Mouse (Mus musculus) gastrocnemius, adult 2 months (tissue): ENCODE measurements around the gene Tmbim7. TPM values are rescaled to one million over a fixed set of nuclear protein-coding genes. Genes with fewer than 3 reads are reported as not detected.

ENCODE experiments used
- DNase-seq: peaks from one replicate; pipeline ENCODE4 v3.0.0; 2022
- H3K27ac ChIP-seq: fragments of 200-600 bp; 2 replicates; pipeline ENCODE4 v1.8.1; 2022; ENCODE audit warnings: mild to moderate bottlenecking
- H3K4me3 ChIP-seq: fragments of 200-600 bp; 2 replicates; pipeline ENCODE4 v1.8.1; 2022; ENCODE audit warnings: mild to moderate bottlenecking, moderate library complexity
- CTCF ChIP-seq: fragments of 200-600 bp; IDR thresholded peaks from 2 replicates; pipeline ENCODE4 v1.8.1; 2022; ENCODE audit warnings: antibody characterized with exemption, mild to moderate bottlenecking, moderate library complexity
- intact Hi-C: fragments of 180-260 bp; cut with DNase I; formaldehyde crosslinking; loops from one replicate; pipeline ENCODE4 v1.15.1; 2025
- microRNA-seq: library from miRNA; unstranded; fragments of <30 nt; microRNA quantifications from one replicate; pipeline ENCODE4 v1.2.0, GENCODE M21; 2021
- total RNA-seq, 2 experiments: library from RNA; stranded (reverse); gene quantifications; 2 replicates each; pipeline ENCODE4 v1.2.3; 2021

The Tmbim7 gene
- total RNA-seq, 2 experiments from 2014 or later, result not detected

GRCm38 (mm10) chr5:3691283-3691682 is 40.3 kb downstream of the Tmbim7 start:
- H3K27ac ChIP-seq, result no peak overlapping the region
- no peak overlapping the region for H3K4me3 ChIP-seq
- no peak for TF ChIP-seq CTCF
- intact Hi-C loops, result no loop called here
- DNase-seq, result no peak

GRCm38 (mm10) chr5:3692956-3693355 is 42.0 kb downstream of the Tmbim7 start:
- no peak for TF ChIP-seq CTCF
- no peak for DNase-seq
- H3K4me3 ChIP-seq, result no peak overlapping the region
- H3K27ac ChIP-seq, result no peak overlapping the region
- intact Hi-C loops, result no loop called here

GRCm38 (mm10) chr5:3695191-3695590 is 44.2 kb downstream of the Tmbim7 start:
- TF ChIP-seq CTCF, result no peak
- Histone ChIP-seq H3K4me3 (no peak overlapping the region), H3K27ac (no peak overlapping the region)
- intact Hi-C loops, result no loop called here
- no peak for DNase-seq

- intact Hi-C loops, result no loop called here
- no peak for TF ChIP-seq CTCF
- no peak overlapping the region for H3K27ac ChIP-seq
- no peak for DNase-seq
- H3K4me3 ChIP-seq, result no peak overlapping the region
Measured at GRCm38 (mm10) chr5:3696031-3696430, 45.0 kb downstream of the Tmbim7 start.

- intact Hi-C loops, result no loop called here
- no peak for DNase-seq
- Histone ChIP-seq H3K4me3 (no peak overlapping the region), H3K27ac (no peak overlapping the region)
- no peak for TF ChIP-seq CTCF
Measured at GRCm38 (mm10) chr5:3700025-3700424, 49.0 kb downstream of the Tmbim7 start.

DNA sequence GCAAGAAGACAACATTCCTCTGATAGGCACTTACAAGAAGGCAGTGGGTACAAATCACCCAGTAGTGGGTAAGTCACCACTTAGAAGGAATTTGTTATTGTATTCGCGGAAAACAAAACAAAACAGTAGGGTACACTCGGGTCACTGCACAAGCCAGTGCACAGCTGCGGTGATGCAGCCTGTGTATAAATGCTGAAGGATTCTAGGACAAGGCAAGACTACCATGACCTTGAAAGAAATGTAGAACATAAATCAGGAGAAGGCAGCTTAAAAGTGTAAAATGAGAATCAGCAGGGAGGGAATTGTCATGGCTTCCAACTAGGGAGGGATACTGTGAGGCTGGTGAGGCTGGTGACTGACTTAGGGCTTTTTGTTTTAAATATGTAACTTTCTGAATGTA is 51.2 kb downstream of the Tmbim7 start:
- Histone ChIP-seq H3K4me3 (no peak overlapping the region), H3K27ac (no peak overlapping the region)
- TF ChIP-seq CTCF, result no peak
- DNase-seq, result no peak
- intact Hi-C loops, result no loop called here

GRCm38 (mm10) chr5:3715800-3716199 is 64.8 kb downstream of the Tmbim7 start:
- TF ChIP-seq CTCF, result no peak
- Histone ChIP-seq H3K4me3 (no peak overlapping the region), H3K27ac (no peak overlapping the region)
- no peak for DNase-seq
- intact Hi-C loops, result no loop called here

DNA sequence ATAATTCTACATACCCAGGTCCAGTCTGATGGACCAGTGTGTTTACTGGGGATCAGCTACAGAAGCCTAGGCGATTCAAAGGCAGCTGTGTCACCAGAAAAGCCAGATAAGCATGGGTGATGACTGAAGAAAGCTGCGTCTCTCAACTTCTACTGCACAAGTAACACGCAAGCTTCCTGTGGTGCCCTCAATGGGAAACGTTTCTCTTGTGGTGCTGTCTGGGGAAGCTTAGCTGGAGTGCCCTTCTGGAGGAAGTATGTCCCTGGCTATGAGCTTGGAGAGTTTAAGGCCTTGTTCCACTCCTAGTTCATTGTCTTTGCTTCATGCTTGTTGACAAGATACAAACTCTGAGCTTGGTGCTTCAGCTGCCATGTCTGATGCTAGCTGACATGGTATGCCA is 68.4 kb downstream of the Tmbim7 start:
- intact Hi-C loops, result no loop called here
- no peak overlapping the region for H3K4me3 ChIP-seq
- DNase-seq, result no peak
- no peak for TF ChIP-seq CTCF
- no peak overlapping the region for H3K27ac ChIP-seq

- intact Hi-C loops, result no loop called here
- no peak overlapping the region for H3K4me3 ChIP-seq
- no peak overlapping the region for H3K27ac ChIP-seq
- no peak for DNase-seq
- TF ChIP-seq CTCF, result no peak
Measured at GRCm38 (mm10) chr5:3722873-3723272, 71.9 kb downstream of the Tmbim7 start.

DNA sequence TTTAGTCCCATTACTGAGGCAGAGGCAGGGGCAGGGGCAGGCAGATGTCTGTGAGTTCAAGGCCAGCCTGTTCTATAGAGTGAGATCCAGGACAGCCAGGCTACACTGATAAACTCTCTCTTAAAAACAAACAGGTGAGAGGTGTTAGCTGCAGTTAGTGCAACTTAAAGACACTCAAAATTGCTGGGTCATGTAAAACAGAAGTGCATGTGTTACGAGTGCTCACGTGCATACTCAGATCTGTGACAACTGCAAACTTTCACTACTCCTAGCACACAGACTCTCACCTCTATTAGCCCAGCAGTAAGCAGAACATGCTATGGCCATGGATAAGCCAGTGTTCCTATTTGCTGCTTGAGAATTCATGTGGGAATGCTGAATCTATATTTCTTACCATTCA is 72.4 kb downstream of the Tmbim7 start:
- no peak for DNase-seq

DNA sequence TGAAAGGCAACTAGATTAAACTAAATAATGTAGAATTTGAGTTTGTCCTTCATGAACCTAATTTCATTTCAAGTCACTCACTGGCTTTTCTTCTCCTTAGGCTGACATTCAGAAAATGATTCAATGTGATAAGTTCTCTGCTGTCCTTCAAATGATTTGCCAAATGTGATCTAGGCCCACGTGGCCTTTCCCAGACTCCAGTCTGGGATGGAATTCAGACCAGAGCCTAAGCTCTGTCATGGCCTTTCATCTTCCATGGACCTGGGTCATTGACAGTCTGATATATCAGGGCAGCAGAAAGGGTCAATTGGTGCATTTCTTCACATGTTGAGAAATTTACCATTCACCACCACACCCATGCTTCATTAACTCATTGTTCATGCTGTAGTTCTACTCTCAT is 74.5 kb downstream of the Tmbim7 start:
- DNase-seq, result no peak
- Histone ChIP-seq H3K4me3 (no peak overlapping the region), H3K27ac (no peak overlapping the region)
- no peak for TF ChIP-seq CTCF
- intact Hi-C loops, result no loop called here

More for the DNA sequence above, 72.4 kb downstream of the Tmbim7 start:
- H3K27ac ChIP-seq, result no peak overlapping the region
- intact Hi-C loops, result no loop called here
- no peak for TF ChIP-seq CTCF
- H3K4me3 ChIP-seq, result no peak overlapping the region

DNA sequence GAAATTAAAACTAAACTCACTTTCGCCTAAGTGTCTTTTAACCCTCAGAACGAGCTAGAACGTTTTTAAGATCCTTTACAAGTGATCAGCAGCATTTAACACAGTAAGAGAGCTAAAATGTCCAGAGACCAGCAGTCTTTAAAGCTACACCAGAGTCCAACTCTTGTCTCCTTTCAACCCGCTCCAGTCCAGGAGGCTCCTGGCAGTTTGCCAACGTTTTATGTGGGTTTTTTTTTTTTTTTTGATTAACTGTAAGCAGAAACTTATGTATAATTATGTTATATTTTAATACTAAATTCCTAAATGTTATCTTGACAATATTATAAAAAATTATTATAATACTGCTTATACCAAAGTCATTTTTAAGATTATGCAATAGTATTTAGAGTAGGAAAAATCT is 77.8 kb downstream of the Tmbim7 start:
- DNase-seq, result no peak
- no peak for TF ChIP-seq CTCF
- Histone ChIP-seq H3K27ac (no peak overlapping the region), H3K4me3 (no peak overlapping the region)
- intact Hi-C loops, result no loop called here

Small RNA genes within 50 kb of the gene (microRNA-seq; reads per million reads assigned to microRNA genes)
- not detected for gene Gm22926
- not detected for gene Gm26238

Other genes starting within 250 kb of the Tmbim7 start
- gene Fam133b, start 107.3 kb upstream of the Tmbim7 start, total RNA-seq, result 10 to 100 TPM; 14.5 to 15.7 TPM
- gene 1700109H08Rik, start 79.6 kb upstream of the Tmbim7 start, total RNA-seq, result 1 to 10 TPM; 5.0 to 6.1 TPM
- gene Pex1, start 55.1 kb upstream of the Tmbim7 start, total RNA-seq, result 1 to 10 TPM; 8.3 to 8.7 TPM
- 1 to 10 TPM; 5.3 to 8.5 TPM for gene Rbm48, start 54.6 kb upstream of the Tmbim7 start, total RNA-seq
- gene Gatad1, start 6.0 kb downstream of the Tmbim7 start, total RNA-seq, result 100 to 1,000 TPM in 1 of 2 experiments, 10 to 100 TPM in 1; 91.4 to 100 TPM
- 10 to 100 TPM; 17.0 to 19.3 TPM for gene Ankib1, start 151.7 kb downstream of the Tmbim7 start, total RNA-seq
- 10 to 100 TPM; 15.4 to 21.3 TPM for gene Krit1, start 152.0 kb downstream of the Tmbim7 start, total RNA-seq
- gene Lrrd1, start 194.0 kb downstream of the Tmbim7 start, total RNA-seq, result not detected
- gene Mterf1a, start 242.8 kb downstream of the Tmbim7 start, total RNA-seq, result 1 to 10 TPM; 1.8 to 1.9 TPM